Mouse (Mus musculus) C2C12 (cell line): Measurements from ENCODE around the gene AC140267.1.

Experiments used
- CTCF ChIP-seq: IDR thresholded peaks from one replicate; pipeline ENCODE4 v1.5.1; 2011; ENCODE audit not compliant: control insufficient read depth, insufficient read depth, insufficient read length
- USF1 ChIP-seq: IDR thresholded peaks from one replicate; pipeline ENCODE4 v1.6.1; 2011; ENCODE audit warnings: low read depth, mild to moderate bottlenecking, control low read depth, moderate library complexity

GRCm38 (mm10) chr15:80263610-80264575, 28.3 kb downstream of the AC140267.1 start, which contains the start of gene Rps19bp1:
- TF ChIP-seq USF1, result no peak
- TF ChIP-seq CTCF, result no peak
